Comparison of ENCODE assay signal across 16 mouse cellular contexts in the genomic region with DNA sequence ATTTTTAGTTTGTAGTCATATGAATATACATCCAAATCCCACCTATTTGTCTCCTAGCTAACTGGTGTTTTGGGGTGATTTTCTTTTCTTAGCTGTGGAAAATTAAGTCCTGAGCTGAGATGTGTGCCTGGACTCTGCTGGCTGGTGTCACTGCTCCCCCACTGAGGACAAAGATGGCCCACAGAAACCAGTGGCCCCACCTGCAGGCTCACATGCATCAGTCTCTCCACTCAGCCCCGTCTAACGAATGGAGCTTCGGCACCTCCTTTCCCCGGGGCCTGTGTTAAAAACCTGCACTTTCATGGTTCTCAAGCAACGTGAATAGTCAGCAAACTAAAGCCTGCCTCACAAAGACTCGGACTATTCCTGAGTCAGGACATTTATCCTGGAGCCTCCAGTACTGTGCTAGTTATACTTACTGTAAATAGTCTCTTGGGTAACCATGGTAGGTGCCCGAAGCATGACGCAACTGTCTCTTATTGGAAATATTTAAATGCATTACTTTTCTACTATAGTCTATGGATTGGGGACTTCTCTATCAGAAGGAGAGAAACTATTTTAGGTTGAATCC. TPM values are rescaled to one million over a fixed set of nuclear protein-coding genes. Genes with fewer than 3 reads are reported as not detected.
A peak's percentile ranks its signal among the peaks of the same experiment; 100 is the strongest.
DNase-seq lines count a peak whose midpoint lies in the region; ATAC-seq and TF ChIP-seq lines count a peak whose summit lies in the region.
"Had no signal": no experiment of that assay in that cellular context is flagged by ENCODE, and none has a peak within 500 bp of the region (broad histone marks: within the 10 kb centered on the region; RNA-seq: fewer than 3 reads in every experiment).

No protein-coding gene starts in this region.

- no peak for TF ChIP-seq EP300 in heart, postnatal 0 days (IDR thresholded peaks at IDR 0.05; ENCODE audit: low read depth)

- 0 out of 2 replicates have a peak, but pooled peaks have one; percentile 25 for ATAC-seq in heart, postnatal 0 days (ENCODE audit: insufficient read depth, low read depth)
- ATAC-seq: intestine, postnatal 0 days had no signal

- no peak overlapping the region for H3K9ac ChIP-seq in heart, postnatal 0 days (replicated peaks; ENCODE audit: low read depth, low read length)
- H3K9ac ChIP-seq: embryonic facial prominence, embryonic 12.5 days; hindbrain, embryonic 15.5 days had no signal

- no peaks in the 10 kb centered on the region for H3K9me3 ChIP-seq in heart, postnatal 0 days (replicated peaks; ENCODE audit: control insufficient read depth, low read length)
- no peaks in the 10 kb centered on the region for H3K9me3 ChIP-seq in heart, embryonic 10.5 days
- H3K9me3 ChIP-seq: embryonic facial prominence, embryonic 12.5 days; hindbrain, embryonic 15.5 days; limb, embryonic 10.5 days had no signal

- no peak overlapping the region for H3K4me2 ChIP-seq in heart, postnatal 0 days (ENCODE audit: low read depth, low read length)
- H3K4me2 ChIP-seq: embryonic facial prominence, embryonic 12.5 days; hindbrain, embryonic 15.5 days; liver, embryonic 11.5 days; midbrain, embryonic 11.5 days had no signal

- H3K27me3 ChIP-seq in heart, postnatal 0 days (ENCODE audit: control insufficient read depth, insufficient read depth, low read length), result no peaks in the 10 kb centered on the region
- H3K27me3 ChIP-seq in heart, embryonic 10.5 days (ENCODE audit: insufficient read depth, poor library complexity, severe bottlenecking), result no peaks in the 10 kb centered on the region
- H3K27me3 ChIP-seq in thymus, adult 2 months (ENCODE audit: control insufficient read depth, insufficient read depth, low read length), result no peaks in the 10 kb centered on the region
- H3K27me3 ChIP-seq: embryonic facial prominence, embryonic 12.5 days; hindbrain, embryonic 15.5 days had no signal

- no peak for TF ChIP-seq CTCF in heart, postnatal 0 days (IDR thresholded peaks at IDR 0.05; ENCODE audit: low read depth)
- no peak for TF ChIP-seq CTCF in thymus, adult 2 months (IDR thresholded peaks at IDR 0.05; ENCODE audit: borderline replicate concordance, control insufficient read depth, extremely low read depth, insufficient read depth, low read length, poor library complexity)

- TF ChIP-seq POLR2A in thymus, adult 2 months (IDR thresholded peaks at IDR 0.05; ENCODE audit: control insufficient read depth, extremely low read depth, insufficient read depth, low read length, poor library complexity), result no peak

- no peak overlapping the region for H3K4me3 ChIP-seq in heart, postnatal 0 days (ENCODE audit: low read depth, low read length)
- no peak overlapping the region for H3K4me3 ChIP-seq in heart, embryonic 10.5 days
- H3K4me3 ChIP-seq in thymus, adult 2 months (ENCODE audit: control insufficient read depth, insufficient read depth, low read length), result no peak overlapping the region
- H3K4me3 ChIP-seq: embryonic facial prominence, embryonic 12.5 days; heart, adult 2 months; hindbrain, embryonic 15.5 days; limb, embryonic 10.5 days; myocyte had no signal

- 84% methylated on average over 8 of the region's 8 CpGs for WGBS in heart, postnatal 0 days
- 89% methylated on average over 8 of the region's 8 CpGs for WGBS in heart, embryonic 10.5 days
- WGBS in thymus, adult 2 months, result 97% methylated on average over 8 of the region's 8 CpGs

- peaks cover 46% of the 10 kb centered on the region for H3K36me3 ChIP-seq in heart, postnatal 0 days (replicated peaks; ENCODE audit: control insufficient read depth, insufficient read depth, low read length)
- H3K36me3 ChIP-seq in heart, embryonic 10.5 days, result peaks cover 55% of the 10 kb centered on the region
- H3K36me3 ChIP-seq in thymus, adult 2 months (ENCODE audit: control insufficient read depth, insufficient read depth, low read length), result peaks cover 54% of the 10 kb centered on the region

- DNase-seq in heart, postnatal 0 days (ENCODE audit: low spot score), result no peak
- no peak for DNase-seq in heart, embryonic 10.5 days (ENCODE audit: low spot score)
- DNase-seq in testis, postnatal 10 days (ENCODE audit: low spot score), result peak; percentile 35
- no peak for DNase-seq in testis, postnatal 14 days (ENCODE audit: low spot score)
- DNase-seq in cerebellum, adult 8-10 months, result peak; percentile 13
- no peak for DNase-seq in ovary, postnatal 14 days (ENCODE audit: low spot score)
- DNase-seq in thymus, adult 2 months, result no peak
- DNase-seq: lung, adult 2 months had no signal

- H3K27ac ChIP-seq in heart, postnatal 0 days (ENCODE audit: low read depth), result no peak overlapping the region
- no peak overlapping the region for H3K27ac ChIP-seq in heart, embryonic 10.5 days
- H3K27ac ChIP-seq in thymus, adult 2 months (ENCODE audit: control insufficient read depth, insufficient read depth, low read length), result no peak overlapping the region
- H3K27ac ChIP-seq: embryonic facial prominence, embryonic 12.5 days; heart, adult 2 months; hindbrain, embryonic 15.5 days; limb, embryonic 10.5 days had no signal

- H3K4me1 ChIP-seq in heart, postnatal 0 days (ENCODE audit: control insufficient read depth, insufficient read depth), result no peaks in the 10 kb centered on the region
- no peaks in the 10 kb centered on the region for H3K4me1 ChIP-seq in heart, embryonic 10.5 days
- H3K4me1 ChIP-seq in thymus, adult 2 months (replicated peaks; ENCODE audit: control insufficient read depth, insufficient read depth, low read length), result no peaks in the 10 kb centered on the region
- H3K4me1 ChIP-seq: embryonic facial prominence, embryonic 12.5 days; limb, embryonic 10.5 days had no signal

RNA-seq across cellular contexts. Expression of gene Phtf1, which starts 39.1 kb away (rescaled TPM):
- total RNA-seq in heart, postnatal 0 days (2014; rRNA removed; ENCODE audit: low replicate concordance), result 6.2 and 10.1 TPM in 2 replicates
- polyA plus RNA-seq in heart, postnatal 0 days (2015; fragmentation: Nextera tagmentation; extraction: Ambion mirVana), result 6.6 and 7.8 TPM in 2 replicates
- 16.3 and 25.4 TPM in 2 replicates for polyA plus RNA-seq in heart, embryonic 10.5 days (2016; fragmentation: Nextera tagmentation; extraction: Ambion mirVana)
- 16.9 and 20.7 TPM in 2 replicates for polyA plus RNA-seq in thymus, adult 2 months (2012; rRNA removed)

Comparison
In these comparisons a context has a peak if more than half of its experiments do, and no peak if none do; other contexts are left out.
1. DNase-seq: peak in testis, postnatal 10 days (single experiment) and cerebellum, adult 8-10 months (single experiment); none in heart, postnatal 0 days (single experiment), heart, embryonic 10.5 days (single experiment), testis, postnatal 14 days (single experiment), ovary, postnatal 14 days (single experiment) and thymus, adult 2 months (single experiment).